ENCODE assay signal across 8 mouse cellular contexts in the genomic region with DNA sequence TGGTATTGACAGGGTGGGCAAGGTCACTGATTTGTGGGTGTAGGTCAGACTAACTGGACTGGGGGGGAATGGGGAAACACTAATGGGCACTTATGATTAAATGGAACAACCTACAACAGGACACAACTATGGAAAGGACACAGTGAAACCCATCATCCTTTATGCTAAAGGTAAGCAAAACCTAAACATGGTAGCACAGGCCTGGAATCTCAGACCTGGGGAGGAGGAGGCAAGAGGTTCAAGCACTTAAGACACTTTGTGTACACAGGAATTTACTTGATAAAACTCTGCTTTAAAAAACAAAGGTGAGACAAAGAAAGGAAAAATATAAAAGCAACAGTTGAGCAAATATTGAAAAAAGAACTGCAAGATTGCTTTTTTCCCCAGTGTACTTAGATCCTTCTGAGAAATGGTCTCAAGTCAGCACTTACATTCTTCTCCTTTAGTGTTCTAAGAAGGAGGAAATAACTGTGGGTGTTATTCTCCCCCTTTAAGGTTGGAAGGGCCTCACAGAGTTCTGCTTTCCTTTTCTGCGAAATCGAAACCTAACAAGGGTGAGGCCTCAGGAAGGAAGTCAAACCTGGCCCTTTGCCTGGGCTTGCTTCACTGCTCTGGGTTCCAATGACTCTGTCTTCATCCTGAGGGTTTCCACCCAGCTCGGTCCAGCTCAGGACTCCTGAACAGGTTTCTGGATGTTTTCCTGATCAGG. TPM values are rescaled to one million over a fixed set of nuclear protein-coding genes. Genes with fewer than 3 reads are reported as not detected.
DNase-seq lines count a peak whose midpoint lies in the region; ATAC-seq and TF ChIP-seq lines count a peak whose summit lies in the region.

No protein-coding gene starts in this region.

- H3K36me3 ChIP-seq in intestine, embryonic 14.5 days (ENCODE audit: control insufficient read depth, insufficient read depth, low read length), result no peaks in the 10 kb centered on the region
- no peaks in the 10 kb centered on the region for H3K36me3 ChIP-seq in liver, embryonic 16.5 days (ENCODE audit: control insufficient read depth, insufficient read depth)
- no peaks in the 10 kb centered on the region for H3K36me3 ChIP-seq in small intestine, adult 2 months (ENCODE audit: control insufficient read depth, insufficient read depth, low read length)
- H3K36me3 ChIP-seq in neural tube, embryonic 15.5 days, result no peaks in the 10 kb centered on the region

- H3K9me3 ChIP-seq in intestine, embryonic 14.5 days (ENCODE audit: control insufficient read depth, low read length), result no peaks in the 10 kb centered on the region
- H3K9me3 ChIP-seq in liver, embryonic 16.5 days (replicated peaks; ENCODE audit: control insufficient read depth, low read length), result no peaks in the 10 kb centered on the region
- H3K9me3 ChIP-seq in neural tube, embryonic 15.5 days (replicated peaks), result no peaks in the 10 kb centered on the region

- H3K27ac ChIP-seq in gastrocnemius, adult 2 months, result peak overlapping the region; percentile 83
- peak overlapping the region; percentile 10; the same call in 1 of the 2 replicates for H3K27ac ChIP-seq in intestine, embryonic 14.5 days (ENCODE audit: low read depth)
- peak overlapping the region; percentile 71 for H3K27ac ChIP-seq in liver, embryonic 16.5 days (ENCODE audit: low read length)
- peak overlapping the region; percentile 97 for H3K27ac ChIP-seq in small intestine, adult 2 months (ENCODE audit: insufficient read depth, low read depth, low read length)
- H3K27ac ChIP-seq in neural tube, embryonic 15.5 days (replicated peaks), result no peak overlapping the region

- H3K27me3 ChIP-seq in intestine, embryonic 14.5 days (replicated peaks; ENCODE audit: control insufficient read depth, insufficient read depth, low read length), result no peaks in the 10 kb centered on the region
- H3K27me3 ChIP-seq in liver, embryonic 16.5 days (ENCODE audit: control insufficient read depth, insufficient read depth, low read depth, low read length), result no peaks in the 10 kb centered on the region
- no peaks in the 10 kb centered on the region for H3K27me3 ChIP-seq in small intestine, adult 2 months (ENCODE audit: control insufficient read depth, insufficient read depth, low read length)
- no peaks in the 10 kb centered on the region for H3K27me3 ChIP-seq in neural tube, embryonic 15.5 days (replicated peaks)

- no peak for TF ChIP-seq POLR2A in small intestine, adult 2 months (IDR thresholded peaks at IDR 0.05; ENCODE audit: low read depth, low read length)

- WGBS in intestine, embryonic 14.5 days, result 54% methylated on average over 3 of the region's 3 CpGs
- WGBS in liver, embryonic 16.5 days (ENCODE audit: insufficient replicate concordance), result 14% methylated on average over 3 of the region's 3 CpGs
- WGBS in small intestine, adult 2 months, result 2% methylated on average over 3 of the region's 3 CpGs
- WGBS in neural tube, embryonic 15.5 days, result 80% methylated on average over 3 of the region's 3 CpGs

- no peak overlapping the region for H3K9ac ChIP-seq in intestine, embryonic 14.5 days (ENCODE audit: low read length)
- H3K9ac ChIP-seq in liver, embryonic 16.5 days (ENCODE audit: low read depth, low read length), result no peak overlapping the region
- no peak overlapping the region for H3K9ac ChIP-seq in neural tube, embryonic 15.5 days (replicated peaks)

- H3K4me3 ChIP-seq in gastrocnemius, adult 2 months, result peak overlapping the region; percentile 29; the same call in 1 of the 2 replicates
- no peak overlapping the region for H3K4me3 ChIP-seq in intestine, embryonic 14.5 days (ENCODE audit: low read depth, low read length)
- no peak overlapping the region for H3K4me3 ChIP-seq in liver, embryonic 16.5 days (ENCODE audit: low read depth, low read length)
- H3K4me3 ChIP-seq in small intestine, adult 2 months (ENCODE audit: low read depth, low read length), result no peak overlapping the region
- H3K4me3 ChIP-seq in neural tube, embryonic 15.5 days (replicated peaks), result no peak overlapping the region

- no peak for ATAC-seq in intestine, embryonic 14.5 days (replicated peaks; ENCODE audit: low FRiP score, low TSS enrichment, low read depth)
- ATAC-seq in liver, embryonic 16.5 days (ENCODE audit: low read depth), result peak; percentile 54
- no peak for ATAC-seq in neural tube, embryonic 15.5 days (ENCODE audit: low FRiP score)

- H3K4me1 ChIP-seq in intestine, embryonic 14.5 days (replicated peaks; ENCODE audit: control insufficient read depth, insufficient read depth, low read length), result no peaks in the 10 kb centered on the region
- peaks cover 6% of the 10 kb centered on the region for H3K4me1 ChIP-seq in liver, embryonic 16.5 days (ENCODE audit: control insufficient read depth, low read depth, low read length)
- H3K4me1 ChIP-seq in small intestine, adult 2 months (ENCODE audit: control insufficient read depth, insufficient read depth, insufficient read length, low read length), result peaks cover 9% of the 10 kb centered on the region
- H3K4me1 ChIP-seq in neural tube, embryonic 15.5 days, result no peaks in the 10 kb centered on the region

- peak; percentile 56 for DNase-seq in layer of hippocampus, adult 11-12 months (ENCODE audit: low spot score)
- DNase-seq in layer of hippocampus, postnatal 10 days (ENCODE audit: low spot score in 2 of 2), result no peak
- peak; percentile 81 for DNase-seq in gastrocnemius, adult 2 months
- no peak for DNase-seq in intestine, embryonic 14.5 days (ENCODE audit: low spot score)
- no peak for DNase-seq in cerebellum, adult 8-10 months

- no peak for TF ChIP-seq CTCF in gastrocnemius, adult 2 months (IDR thresholded peaks at IDR 0.05)
- no peak for TF ChIP-seq CTCF in small intestine, adult 2 months (IDR thresholded peaks at IDR 0.05; ENCODE audit: extremely low read depth, insufficient read length, insufficient replicate concordance, low read depth, low read length)

- intact Hi-C loops in gastrocnemius, adult 2 months (cut with DNase I), result no loop called here

- no peak overlapping the region for H3K4me2 ChIP-seq in intestine, embryonic 14.5 days (ENCODE audit: low read length)
- H3K4me2 ChIP-seq in liver, embryonic 16.5 days (ENCODE audit: low read depth, low read length), result no peak overlapping the region; the same call in 1 of the 2 replicates
- H3K4me2 ChIP-seq in neural tube, embryonic 15.5 days, result no peak overlapping the region

RNA-seq across cellular contexts. Expression of gene Slfn2, which starts 13.0 kb away (rescaled TPM):
- under 1 TPM; 0.27 to 0.64 TPM for total RNA-seq in layer of hippocampus, postnatal 10 days (2021)
- total RNA-seq in gastrocnemius, adult 2 months (2021), result 1 to 10 TPM in 1 of 2 experiments, under 1 TPM in 1; 0.48 to 1.1 TPM
- 4.6 and 5.4 TPM in 2 replicates for polyA plus RNA-seq in intestine, embryonic 14.5 days (2014; fragmentation: Nextera tagmentation; extraction: Ambion mirVana)
- 11.2 and 11.7 TPM in 2 replicates for polyA plus RNA-seq in liver, embryonic 16.5 days (2015; fragmentation: Nextera tagmentation; extraction: Ambion mirVana)
- polyA plus RNA-seq in small intestine, adult 2 months (2012; rRNA removed), result 3.4 and 4.2 TPM in 2 replicates
- polyA plus RNA-seq in neural tube, embryonic 15.5 days (2015; fragmentation: Nextera tagmentation; extraction: Ambion mirVana), result 2.0 and 7.0 TPM in 2 replicates

RNA-seq across cellular contexts. Expression of gene Slfn1, which starts 38.8 kb away (rescaled TPM):
- total RNA-seq in layer of hippocampus, postnatal 10 days (2021), result not detected
- total RNA-seq in gastrocnemius, adult 2 months (2021), result not detected
- polyA plus RNA-seq in intestine, embryonic 14.5 days (2014; fragmentation: Nextera tagmentation; extraction: Ambion mirVana), result not detected in 2 replicates
- polyA plus RNA-seq in liver, embryonic 16.5 days (2015; fragmentation: Nextera tagmentation; extraction: Ambion mirVana), result 1.1 and 1.2 TPM in 2 replicates
- 0.18 and 0.81 TPM in 2 replicates for polyA plus RNA-seq in small intestine, adult 2 months (2012; rRNA removed)
- 0.28 TPM in 1 of 2 replicates, not detected in the other for polyA plus RNA-seq in neural tube, embryonic 15.5 days (2015; fragmentation: Nextera tagmentation; extraction: Ambion mirVana)

RNA-seq across cellular contexts. Expression of gene Slfn8, which starts 57.3 kb away (rescaled TPM):
- under 1 TPM; 0.23 to 0.49 TPM for total RNA-seq in layer of hippocampus, postnatal 10 days (2021)
- total RNA-seq in gastrocnemius, adult 2 months (2021), result under 1 TPM; 0.08 to 0.13 TPM
- 0.43 and 0.51 TPM in 2 replicates for polyA plus RNA-seq in intestine, embryonic 14.5 days (2014; fragmentation: Nextera tagmentation; extraction: Ambion mirVana)
- 0.40 and 0.51 TPM in 2 replicates for polyA plus RNA-seq in liver, embryonic 16.5 days (2015; fragmentation: Nextera tagmentation; extraction: Ambion mirVana)
- polyA plus RNA-seq in small intestine, adult 2 months (2012; rRNA removed), result 0.11 and 0.28 TPM in 2 replicates
- 0.22 and 1.4 TPM in 2 replicates for polyA plus RNA-seq in neural tube, embryonic 15.5 days (2015; fragmentation: Nextera tagmentation; extraction: Ambion mirVana)

Comparison
In these comparisons a context has a peak if more than half of its experiments do, and no peak if none do; other contexts are left out.
1. DNase-seq: peak in layer of hippocampus, adult 11-12 months (single experiment) and gastrocnemius, adult 2 months (single experiment); none in layer of hippocampus, postnatal 10 days (0 of 2), intestine, embryonic 14.5 days (single experiment) and cerebellum, adult 8-10 months (single experiment).